Mouse (Mus musculus) Muller cell, postnatal 12 days (primary cell): ENCODE results near the gene 1700069L16Rik.
A peak's percentile ranks its signal among the peaks of the same experiment; 100 is the strongest.

Source experiments
- DNase-seq: peaks from one replicate; pipeline ENCODE4 v3.0.0-alpha.2; 2015; ENCODE audit errors: inconsistent ontology term

Gene 1700069L16Rik

GRCm38 (mm10) chr5:113724446-113724845, at the start of gene 1700069L16Rik:
1700069L16Rik (minus strand) TSS chr5:113724772.
- peak; percentile 55 for DNase-seq

- peak; percentile 83 for DNase-seq
Observed at GRCm38 (mm10) chr5:113773664-113774063, 49.1 kb upstream of the 1700069L16Rik start.

- DNase-seq: peak; percentile 21
Observed at GRCm38 (mm10) chr5:113772905-113773519, 48.4 kb upstream of the 1700069L16Rik start.

- DNase-seq: peak; percentile 96
Observed at GRCm38 (mm10) chr5:113772450-113772895, 47.9 kb upstream of the 1700069L16Rik start, which contains the start of the genes Sart3 and Iscu. Sart3 (minus strand) TSS chr5:113772510. Iscu (plus strand) TSS chr5:113772748.

- DNase-seq: peak; percentile 91
Observed at GRCm38 (mm10) chr5:113771213-113772162, 46.9 kb upstream of the 1700069L16Rik start.

- DNase-seq: no peak
Observed at GRCm38 (mm10) chr5:113768806-113769205, 44.2 kb upstream of the 1700069L16Rik start.

GRCm38 (mm10) chr5:113765641-113766526, 41.3 kb upstream of the 1700069L16Rik start:
- DNase-seq: peak; percentile 16

- DNase-seq: no peak
Observed at GRCm38 (mm10) chr5:113764426-113764825, 39.9 kb upstream of the 1700069L16Rik start.

- no peak for DNase-seq
Observed at GRCm38 (mm10) chr5:113761585-113761984, 37.0 kb upstream of the 1700069L16Rik start.

- DNase-seq: no peak
Observed at GRCm38 (mm10) chr5:113755347-113756030, 30.9 kb upstream of the 1700069L16Rik start.

GRCm38 (mm10) chr5:113751521-113752157, 27.1 kb upstream of the 1700069L16Rik start:
- DNase-seq: no peak

GRCm38 (mm10) chr5:113748556-113749331, 24.2 kb upstream of the 1700069L16Rik start:
- DNase-seq: no peak

- no peak for DNase-seq
Observed at GRCm38 (mm10) chr5:113747629-113748028, 23.1 kb upstream of the 1700069L16Rik start.

- DNase-seq: no peak
Observed at GRCm38 (mm10) chr5:113737607-113738237, 13.2 kb upstream of the 1700069L16Rik start.

GRCm38 (mm10) chr5:113736522-113737164, 12.1 kb upstream of the 1700069L16Rik start:
- no peak for DNase-seq

- no peak for DNase-seq
Observed at GRCm38 (mm10) chr5:113736113-113736502, 11.5 kb upstream of the 1700069L16Rik start.

- DNase-seq: peak; percentile 99
Observed at GRCm38 (mm10) chr5:113735345-113736112, 11.0 kb upstream of the 1700069L16Rik start, which contains the start of gene Ficd. Ficd (plus strand) TSS chr5:113735803.

GRCm38 (mm10) chr5:113735023-113735344, 10.4 kb upstream of the 1700069L16Rik start:
- no peak for DNase-seq
